Mouse (Mus musculus): Measurements from ENCODE around the gene Pank3. TPM values are rescaled to one million over a fixed set of nuclear protein-coding genes. Genes with fewer than 3 reads are reported as not detected.
"Not testable (repeated sequence)": the region's sequence is repeated elsewhere in the genome, so short reads cannot be mapped to it uniquely, and the experiment has no call there.

Pank3 gene
- total RNA-seq, 2 experiments from 2014 or later, result 56.1 to 56.6 TPM

DNA sequence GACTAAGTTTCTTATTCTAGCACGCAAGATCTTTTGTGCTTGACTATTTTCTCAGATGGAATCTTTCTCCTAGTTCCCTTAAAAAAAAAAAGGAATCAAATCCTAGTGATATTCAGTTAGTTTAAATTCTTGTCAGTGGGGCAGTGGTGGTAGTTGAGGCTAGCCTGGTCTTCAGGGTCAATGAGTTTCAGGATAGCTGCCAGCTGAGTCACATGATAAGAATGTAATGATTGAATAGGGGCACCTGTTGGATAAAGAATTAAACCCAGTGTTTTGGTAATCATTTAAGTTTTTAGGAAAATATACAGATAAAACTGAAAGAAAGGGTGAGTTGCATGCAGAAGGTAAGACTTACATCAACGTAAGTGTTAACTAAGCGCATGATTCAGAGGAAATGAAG is 6.3 kb downstream of the Pank3 start:
- no peak for DNase-seq (ENCODE audit: low spot score in 2 of 2)

DNA sequence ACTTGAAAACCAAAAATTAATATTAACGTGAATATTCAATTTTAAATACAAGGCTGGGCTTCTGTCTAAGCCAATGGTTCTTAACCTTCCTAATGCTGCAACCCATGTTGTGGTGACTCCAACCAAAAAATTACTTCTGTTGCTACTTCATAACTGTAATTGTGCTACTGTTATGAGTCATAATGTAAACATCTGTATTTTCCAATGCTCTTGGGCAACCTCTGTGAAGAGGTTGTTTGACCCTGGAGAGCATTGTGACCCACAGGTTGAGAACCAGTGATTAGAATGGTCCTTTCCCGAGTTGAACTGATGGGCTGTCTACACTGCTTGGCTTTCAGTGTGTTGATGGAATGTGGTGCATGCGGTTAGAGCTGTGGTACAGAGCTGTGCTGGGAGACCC is 7.2 kb downstream of the Pank3 start:
- no peak for DNase-seq (ENCODE audit: low spot score in 2 of 2)

DNA sequence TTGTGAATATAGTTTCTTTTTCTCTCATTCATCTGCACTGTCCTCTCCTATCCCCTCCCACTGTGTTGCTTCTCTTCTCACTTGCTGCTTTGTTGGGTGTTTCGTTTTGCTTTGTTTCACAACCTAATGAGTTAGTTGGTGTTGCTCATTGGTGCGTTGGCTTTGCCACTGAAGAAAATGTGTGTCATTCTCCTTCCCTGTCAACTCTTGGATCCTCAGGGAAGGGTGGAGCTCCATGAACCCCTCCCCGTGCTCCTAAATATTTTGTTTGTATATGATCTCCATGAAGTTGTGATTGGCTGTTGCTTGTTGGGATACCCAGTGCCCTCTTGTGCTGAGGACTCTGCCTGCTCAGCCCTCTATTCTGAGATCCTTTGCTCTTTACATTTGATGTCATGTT is 11.1 kb downstream of the Pank3 start:
- no peak for DNase-seq (ENCODE audit: low spot score in 2 of 2)

- no peak for DNase-seq (ENCODE audit: low spot score in 2 of 2)
Observed at GRCm38 (mm10) chr11:35782444-35782843, 13.2 kb downstream of the Pank3 start.

- no peak for DNase-seq (ENCODE audit: low spot score in 2 of 2)
Observed at GRCm38 (mm10) chr11:35783038-35783437, 13.8 kb downstream of the Pank3 start.

DNA sequence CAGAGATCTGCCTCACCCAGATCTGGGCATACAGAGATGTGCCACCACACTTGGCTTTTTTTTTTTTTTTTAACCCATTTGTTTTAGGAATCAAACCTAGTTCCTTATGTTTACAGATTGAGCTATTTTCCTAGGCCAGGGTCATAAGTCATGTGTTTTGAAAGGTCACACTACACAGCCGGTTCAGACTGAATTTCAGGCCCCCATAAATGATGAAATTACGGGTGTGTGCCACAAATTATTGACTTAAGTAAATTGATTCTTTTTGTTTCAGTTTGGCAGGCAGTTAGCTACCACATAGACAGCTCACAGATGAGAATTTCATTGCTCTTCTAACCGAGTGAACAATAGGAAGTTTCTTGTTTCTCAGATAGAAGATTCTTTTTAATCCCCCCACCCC is 14.7 kb downstream of the Pank3 start:
- DNase-seq (ENCODE audit: low spot score in 2 of 2), result no peak

DNA sequence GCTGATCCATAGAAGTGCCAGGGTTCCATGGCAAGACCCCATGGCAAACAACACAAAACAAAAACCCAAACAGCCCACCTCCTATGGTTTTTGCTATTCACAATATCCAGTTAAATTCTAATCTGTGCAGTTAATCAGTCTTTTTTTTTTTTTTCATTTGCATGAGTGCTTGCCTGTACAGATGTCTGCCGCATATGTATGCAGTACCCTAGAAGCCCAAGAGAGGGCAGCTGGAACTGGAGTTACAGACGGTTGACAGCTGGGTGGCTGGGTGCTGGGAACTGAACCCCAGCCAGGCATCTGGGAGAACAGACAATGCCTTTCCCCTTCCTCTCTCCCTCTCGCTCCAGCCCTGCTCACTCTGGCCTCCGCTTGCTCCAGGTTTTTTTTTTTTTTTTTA is 15.3 kb downstream of the Pank3 start:
- no peak for DNase-seq (ENCODE audit: low spot score in 2 of 2)

DNA sequence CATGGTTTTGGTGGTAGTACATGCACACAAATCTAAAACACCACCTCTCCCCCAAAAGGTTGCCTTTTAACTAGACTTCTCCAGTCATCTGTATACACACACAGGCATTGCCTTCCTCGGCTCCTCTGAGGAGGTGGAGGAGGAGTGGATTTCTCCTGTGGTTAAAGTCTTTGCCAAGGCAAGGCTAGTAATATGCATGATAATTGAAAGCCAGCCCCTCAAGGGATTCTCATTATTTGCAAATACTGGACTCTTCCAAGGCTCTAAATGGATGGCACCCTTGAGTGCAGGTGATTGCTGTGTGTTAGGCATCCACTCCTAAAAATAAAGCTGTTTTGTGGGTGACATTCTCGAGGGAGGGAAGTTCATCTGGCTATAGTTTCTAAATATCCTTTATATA is 19.2 kb downstream of the Pank3 start:
- DNase-seq (ENCODE audit: low spot score in 2 of 2), result no peak

DNA sequence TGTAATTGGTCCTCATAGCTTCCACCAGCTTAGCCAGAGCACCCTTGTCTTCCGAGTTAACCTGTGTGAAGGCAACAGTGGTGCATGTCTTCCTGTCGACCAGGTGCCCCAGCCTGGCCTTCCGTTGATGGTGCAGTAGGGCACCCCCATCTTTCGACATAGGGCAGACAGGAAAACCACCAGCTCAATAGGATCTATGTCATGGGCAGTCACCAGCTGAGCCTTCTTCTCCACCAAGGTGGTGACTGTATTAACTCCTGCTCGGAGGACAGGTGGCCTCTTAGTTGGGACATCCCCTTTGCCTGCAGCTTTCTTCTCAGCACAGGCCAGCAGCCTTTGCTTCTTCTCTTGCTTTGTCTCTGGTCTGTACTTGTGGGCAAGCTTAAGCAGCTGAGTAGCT is 23.5 kb downstream of the Pank3 start:
- not testable (repeated sequence) for DNase-seq (ENCODE audit: low spot score in 2 of 2)

GRCm38 (mm10) chr11:35797751-35798494 is 28.6 kb downstream of the Pank3 start:
- DNase-seq (ENCODE audit: low spot score in 2 of 2), result peak; percentile 26 to 39

- peak; percentile 76 to 84 for DNase-seq (ENCODE audit: low spot score in 2 of 2)
Observed at GRCm38 (mm10) chr11:35798495-35798820, 29.2 kb downstream of the Pank3 start.

- DNase-seq (ENCODE audit: low spot score in 2 of 2), result peak; percentile 28 to 36
Observed at GRCm38 (mm10) chr11:35798874-35799273, 29.6 kb downstream of the Pank3 start, which contains the start of gene Fbll1. Gene Fbll1, minus strand, starts transcription at chr11:35798884.

- DNase-seq (ENCODE audit: low spot score in 2 of 2), result no peak
Observed at GRCm38 (mm10) chr11:35801332-35801731, 32.0 kb downstream of the Pank3 start.

- DNase-seq (ENCODE audit: low spot score in 2 of 2), result no peak
Observed at GRCm38 (mm10) chr11:35811458-35811857, 42.2 kb downstream of the Pank3 start.

DNA sequence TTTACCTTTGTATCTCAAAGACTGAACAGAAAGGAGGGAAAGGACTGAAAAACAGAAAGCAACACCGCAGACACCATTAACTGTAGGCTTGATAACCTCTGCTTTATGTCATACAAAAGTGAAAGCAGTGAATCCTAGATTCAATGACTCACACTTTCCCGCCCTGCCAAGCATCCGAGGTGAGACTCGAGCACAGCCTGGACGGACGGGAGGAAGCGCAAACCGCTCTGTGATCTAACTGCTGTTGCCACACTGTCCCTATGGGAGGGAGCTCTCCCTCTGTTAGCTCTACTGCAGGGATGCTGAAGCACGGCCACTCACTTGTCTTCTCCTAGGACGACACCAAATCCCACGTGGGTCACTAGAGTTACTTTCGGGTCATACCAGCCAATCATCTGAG is 47.0 kb downstream of the Pank3 start:
- DNase-seq (ENCODE audit: low spot score in 2 of 2), result no peak

DNA sequence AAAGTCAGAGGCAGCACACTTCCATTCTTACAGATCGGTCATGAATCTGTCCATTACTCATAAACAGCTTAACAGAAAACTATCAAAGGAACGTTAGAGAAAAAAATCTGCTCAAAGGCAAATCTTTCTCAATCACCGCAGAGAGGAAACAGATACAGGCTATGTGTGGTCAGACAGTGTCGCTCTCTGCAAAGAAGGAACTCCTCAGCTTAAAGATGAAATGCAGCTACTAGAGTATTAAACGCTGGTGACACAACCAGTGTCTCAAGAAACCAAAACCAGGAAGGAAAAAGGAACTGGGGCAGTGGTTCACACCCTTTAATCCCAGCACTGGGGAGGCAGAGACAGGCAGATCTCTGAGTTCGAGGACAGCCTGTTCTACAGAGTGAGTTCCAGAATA is 58.4 kb downstream of the Pank3 start:
- DNase-seq (ENCODE audit: low spot score in 2 of 2), result no peak

- DNase-seq (ENCODE audit: low spot score in 2 of 2), result no peak
Observed at GRCm38 (mm10) chr11:35832139-35832538, 62.9 kb downstream of the Pank3 start.

GRCm38 (mm10) chr11:35833270-35833669 is 64.0 kb downstream of the Pank3 start:
- DNase-seq (ENCODE audit: low spot score in 2 of 2), result no peak

DNA sequence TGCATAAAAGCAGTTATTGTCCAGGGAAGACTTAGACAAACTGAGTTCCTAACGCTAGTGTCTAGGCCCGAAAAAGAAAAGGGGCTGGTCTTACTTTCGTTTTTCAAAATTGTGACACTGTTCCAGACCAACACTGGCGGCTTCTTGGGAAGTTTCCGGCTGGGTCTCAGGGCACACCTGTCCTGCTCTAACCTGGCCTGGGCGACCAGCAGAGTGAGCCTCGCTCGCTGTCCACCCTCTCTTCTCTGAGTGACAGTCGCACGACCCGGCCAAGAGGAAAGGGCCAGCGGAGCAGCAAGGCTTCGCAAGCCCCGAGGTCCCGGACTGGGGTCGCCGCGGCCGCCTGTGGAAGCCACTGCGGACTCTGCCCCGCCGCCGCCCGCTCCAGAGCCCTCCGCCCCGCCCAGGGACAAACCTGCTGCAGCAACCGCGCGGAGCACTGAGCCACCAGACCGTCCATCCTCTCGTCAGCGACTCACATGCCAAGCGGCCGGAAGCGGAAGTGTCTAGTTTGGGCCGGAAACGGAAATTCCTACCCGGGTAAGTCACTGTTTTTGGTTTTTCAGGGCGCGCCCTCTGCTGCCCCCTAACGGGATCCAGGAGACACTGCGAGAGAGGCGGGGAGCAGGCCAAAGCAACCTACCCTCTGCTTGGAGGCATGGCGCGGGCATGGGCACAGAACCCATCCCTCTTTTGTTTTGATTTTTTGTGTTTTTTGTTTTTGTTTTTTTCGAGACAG is 64.9 kb downstream of the Pank3 start, which contains the start of gene Rars:
Rars (minus strand) TSS at position 485 of the 739 bp plus-strand sequence.
- peak; percentile 91 to 96 for DNase-seq (ENCODE audit: low spot score in 2 of 2)

DNA sequence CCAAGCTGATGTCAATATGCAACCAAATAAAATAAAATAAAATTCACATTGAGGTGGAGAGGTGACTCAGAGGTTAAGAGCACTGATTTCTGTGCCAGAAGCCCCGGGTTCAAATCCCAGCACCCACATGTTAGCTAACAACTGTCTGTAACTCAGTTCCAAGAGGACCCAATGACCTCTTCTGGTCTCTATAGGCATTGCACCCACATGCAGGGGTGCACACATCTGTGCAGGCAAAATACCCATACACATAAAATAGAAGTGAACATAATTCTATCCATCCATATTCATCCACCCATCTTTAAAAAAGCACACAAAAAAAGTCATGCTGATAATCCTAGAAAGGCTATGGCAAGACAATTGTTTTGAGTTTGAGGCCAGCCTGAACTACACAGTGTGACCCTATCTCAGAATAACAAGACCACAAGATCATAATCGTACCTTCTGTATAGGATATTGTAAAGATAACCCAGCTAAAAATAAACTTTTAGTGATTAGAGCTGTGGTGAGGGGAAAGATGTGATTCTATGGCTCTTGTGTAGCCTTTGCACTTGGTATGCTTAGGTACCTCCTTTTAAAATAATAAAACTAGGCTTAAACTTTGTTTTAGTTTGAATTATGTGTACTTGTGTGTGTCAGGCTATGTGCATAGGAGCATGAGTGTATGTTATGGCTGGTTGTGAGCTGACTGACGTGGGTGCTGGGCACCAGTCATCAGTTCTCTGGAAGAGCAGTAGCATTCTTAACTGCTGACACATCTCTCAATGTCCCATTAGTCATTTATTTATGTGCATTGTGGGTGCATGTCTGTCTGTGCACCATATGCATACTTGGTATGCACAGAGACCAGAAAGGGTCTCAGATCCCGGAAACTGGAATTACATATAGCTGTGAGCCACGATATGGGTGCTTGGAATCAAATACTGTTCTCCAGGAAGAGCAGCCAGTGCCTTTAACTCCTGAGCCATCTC is 68.2 kb downstream of the Pank3 start:
- DNase-seq (ENCODE audit: low spot score in 2 of 2), result no peak
